ENCODE assay signal across 9 mouse cellular contexts in genomic region chr10:12694774-12695173, GRCm38 (mm10).
DNase-seq lines count a peak whose midpoint lies in the region; ATAC-seq and TF ChIP-seq lines count a peak whose summit lies in the region.
"Had no signal": no experiment of that assay in that cellular context is flagged by ENCODE, and none has a peak within 500 bp of the region (broad histone marks: within the 10 kb centered on the region; RNA-seq: fewer than 3 reads in every experiment).

No protein-coding gene starts in this region.

- no peak overlapping the region for H3K4me3 ChIP-seq in liver, embryonic 11.5 days (ENCODE audit: low read depth, low read length)
- H3K4me3 ChIP-seq in kidney, postnatal 0 days (replicated peaks; ENCODE audit: low read depth, low read length): no peak overlapping the region
- H3K4me3 ChIP-seq in myocyte: no peak overlapping the region
- H3K4me3 ChIP-seq in midbrain, embryonic 14.5 days (replicated peaks; ENCODE audit: low read depth, low read length): no peak overlapping the region

- no peak overlapping the region for H3K4me2 ChIP-seq in liver, embryonic 11.5 days
- H3K4me2 ChIP-seq in kidney, postnatal 0 days (ENCODE audit: low read length): no peak overlapping the region
- peak overlapping the region; percentile 49 for H3K4me2 ChIP-seq in myocyte (ENCODE audit: low read depth)
- no peak overlapping the region for H3K4me2 ChIP-seq in midbrain, embryonic 14.5 days (ENCODE audit: low read length)

- no peaks in the 10 kb centered on the region for H3K27me3 ChIP-seq in liver, embryonic 11.5 days (replicated peaks; ENCODE audit: control insufficient read depth, insufficient read depth, low read length)
- no peaks in the 10 kb centered on the region for H3K27me3 ChIP-seq in kidney, postnatal 0 days (ENCODE audit: insufficient read depth, low read length)
- H3K27me3 ChIP-seq in myocyte (ENCODE audit: control insufficient read depth, insufficient read depth, insufficient read length): no peaks in the 10 kb centered on the region
- no peaks in the 10 kb centered on the region for H3K27me3 ChIP-seq in midbrain, embryonic 14.5 days (ENCODE audit: control insufficient read depth, insufficient read depth, low read length)

- H3ac ChIP-seq in myocyte (ENCODE audit: control insufficient read depth, insufficient read length): no peak overlapping the region

- 0 out of 2 replicates have a peak, but pooled peaks cover 3% of the 10 kb centered on the region for H3K36me3 ChIP-seq in liver, embryonic 11.5 days (ENCODE audit: control insufficient read depth, insufficient read depth, low read length)
- peaks cover 11% of the 10 kb centered on the region for H3K36me3 ChIP-seq in kidney, postnatal 0 days (ENCODE audit: insufficient read depth, low read length)
- peaks cover 5% of the 10 kb centered on the region for H3K36me3 ChIP-seq in myocyte (ENCODE audit: control insufficient read depth, insufficient read depth)
- H3K36me3 ChIP-seq in midbrain, embryonic 14.5 days (ENCODE audit: control insufficient read depth, insufficient read depth, low read length): no peaks in the 10 kb centered on the region

- H3K4me1 ChIP-seq in liver, embryonic 11.5 days (replicated peaks; ENCODE audit: control insufficient read depth, insufficient read depth, low read length): no peaks in the 10 kb centered on the region
- no peaks in the 10 kb centered on the region for H3K4me1 ChIP-seq in kidney, postnatal 0 days (replicated peaks; ENCODE audit: insufficient read depth, low read length)
- H3K4me1 ChIP-seq in midbrain, embryonic 14.5 days (ENCODE audit: control insufficient read depth, insufficient read depth, low read length): no peaks in the 10 kb centered on the region

- 36% methylated on average over 6 of the region's 6 CpGs for WGBS in liver, embryonic 11.5 days
- 5% methylated on average over 6 of the region's 6 CpGs for WGBS in kidney, postnatal 0 days
- WGBS in midbrain, embryonic 14.5 days: 78% methylated on average over 6 of the region's 6 CpGs

- ATAC-seq in liver, embryonic 11.5 days (replicated peaks; ENCODE audit: low FRiP score): peak; percentile 39; the same call in 1 of the 2 replicates
- peak; percentile 59; the same call in 1 of the 2 replicates for ATAC-seq in kidney, postnatal 0 days (replicated peaks; ENCODE audit: low FRiP score, low read depth)
- no peak for ATAC-seq in midbrain, embryonic 14.5 days (ENCODE audit: low FRiP score, low TSS enrichment)
- ATAC-seq: inflammation-experienced regulatory T-cells, adult 6 months had no signal

- H3K27ac ChIP-seq in liver, embryonic 11.5 days (ENCODE audit: low read depth, low read length): no peak overlapping the region
- H3K27ac ChIP-seq in kidney, postnatal 0 days: no peak overlapping the region
- H3K27ac ChIP-seq in midbrain, embryonic 14.5 days (replicated peaks; ENCODE audit: low read depth, low read length): no peak overlapping the region

- no peaks in the 10 kb centered on the region for H3K9me3 ChIP-seq in liver, embryonic 11.5 days (ENCODE audit: control insufficient read depth, low read length)
- no peaks in the 10 kb centered on the region for H3K9me3 ChIP-seq in kidney, postnatal 0 days (replicated peaks; ENCODE audit: low read length)
- H3K9me3 ChIP-seq in midbrain, embryonic 14.5 days (ENCODE audit: control insufficient read depth, low read length): no peaks in the 10 kb centered on the region

- no peak overlapping the region for H3K9ac ChIP-seq in liver, embryonic 11.5 days (ENCODE audit: low read depth, low read length)
- H3K9ac ChIP-seq in kidney, postnatal 0 days (ENCODE audit: low read depth, low read length): no peak overlapping the region
- no peak overlapping the region for H3K9ac ChIP-seq in midbrain, embryonic 14.5 days (replicated peaks; ENCODE audit: low read length)

- DNase-seq in liver, embryonic 11.5 days (ENCODE audit: low spot score): no peak
- DNase-seq in liver: no peak
- DNase-seq in heart, adult 18-20 months: peak; percentile 45 to 63
- peak; percentile 74 for DNase-seq in kidney, postnatal 0 days (ENCODE audit: low spot score)
- no peak for DNase-seq in left cerebral cortex, adult 8-10 months (ENCODE audit: low spot score in 2 of 2)
- no peak for DNase-seq in midbrain, embryonic 14.5 days
- DNase-seq in spleen, postnatal 14 days (ENCODE audit: low spot score in 2 of 2): no peak

- no peak for TF ChIP-seq CTCF in kidney, postnatal 0 days (IDR thresholded peaks at IDR 0.05; ENCODE audit: low read depth)

- H3K79me2 ChIP-seq in myocyte (ENCODE audit: control insufficient read depth, insufficient read depth): no peaks in the 10 kb centered on the region

- no peak for TF ChIP-seq POLR2A in myocyte (IDR thresholded peaks at IDR 0.05; ENCODE audit: insufficient read length, low read depth)

TF ChIP-seq in myocyte, 11 proteins besides CTCF, POLR2A, EP300 and RAD21:
- peak in 1 of 3 experiments; percentile 55 for TF ChIP-seq MYOG (IDR thresholded peaks at IDR 0.05; ENCODE audit: control insufficient read depth in 1 of 3, insufficient read depth in 1 of 3, insufficient read length in 2 of 3, low read depth in 2 of 3)
- no peak for TF ChIP-seq CEBPB (IDR thresholded peaks at IDR 0.05; ENCODE audit: insufficient read depth, poor library complexity, severe bottlenecking)
- TF ChIP-seq MYOD1 (IDR thresholded peaks at IDR 0.05; ENCODE audit: control insufficient read depth in 1 of 3, insufficient read length in 2 of 3, low read depth in 2 of 3): peak in 1 of 3 experiments; percentile 11
TF ChIP-seq in myocyte: peak in this region for 2.

Comparison
In these comparisons a context has a peak if more than half of its experiments do, and no peak if none do; other contexts are left out.
1. DNase-seq: peak in heart, adult 18-20 months (2 of 2) and kidney, postnatal 0 days (single experiment); none in liver, embryonic 11.5 days (single experiment), liver (single experiment), left cerebral cortex, adult 8-10 months (0 of 2), midbrain, embryonic 14.5 days (single experiment) and spleen, postnatal 14 days (0 of 2).